Mouse (Mus musculus) heart, embryonic 10.5 days (tissue): ENCODE data around the gene Csnk1e. TPM values are rescaled to one million over a fixed set of nuclear protein-coding genes. Genes with fewer than 3 reads are reported as not detected.

ENCODE experiments used
- DNase-seq: peaks from one replicate; pipeline ENCODE4 v3.0.0-alpha.2; 2017; ENCODE audit warnings: low spot score
- H3K27ac ChIP-seq: fragments of 300-500 bp; sonication (generic); 2 replicates; pipeline ENCODE4 v1.5.1; 2016; ENCODE audit warnings: mild to moderate bottlenecking
- H3K27me3 ChIP-seq: fragments of 300-500 bp; sonication (generic); 2 replicates; pipeline ENCODE4 v1.6.1; 2016; ENCODE audit warnings: mild to moderate bottlenecking; ENCODE audit not compliant: poor library complexity, insufficient read depth, severe bottlenecking
- H3K36me3 ChIP-seq: fragments of 300-500 bp; sonication (generic); 2 replicates; pipeline ENCODE4 v1.6.1; 2016; ENCODE audit warnings: mild to moderate bottlenecking, moderate library complexity
- H3K4me1 ChIP-seq: fragments of 300-500 bp; sonication (generic); 2 replicates; pipeline ENCODE4 v1.6.1; 2016; ENCODE audit warnings: mild to moderate bottlenecking
- H3K4me3 ChIP-seq: fragments of 300-500 bp; sonication (generic); 2 replicates; pipeline ENCODE4 v1.5.1; 2016; ENCODE audit warnings: mild to moderate bottlenecking, moderate library complexity
- H3K9me3 ChIP-seq: fragments of 300-500 bp; sonication (generic); 2 replicates; pipeline ENCODE4 v1.6.1; 2016; ENCODE audit warnings: mild to moderate bottlenecking, moderate library complexity
- WGBS: fragments of 180-500 bp; shearing (Covaris S2); methylation state at CpG from one replicate; pipeline ENCODE4 v1.1.7; 2016; 5-methylcytosine and 5-hydroxymethylcytosine counted together
- microRNA counts: library from miRNA; unstranded; fragments of <30 nt; microRNA quantifications from one replicate; lab custom pipeline; 2017
- microRNA-seq: library from miRNA; unstranded; fragments of <30 nt; microRNA quantifications from one replicate; pipeline ENCODE4, GENCODE M21; 2017
- polyA plus RNA-seq: library from polyadenylated mRNA; unstranded; fragments of >200 nt; fragmentation: Nextera tagmentation; extraction: Ambion mirVana; gene quantifications from 2 replicates; pipeline ENCODE4 v1.2.1, GENCODE M21; 2016

Gene Csnk1e
- polyA plus RNA-seq, 1 experiment from 2014 or later: 102 TPM

- H3K36me3 ChIP-seq: peaks cover 50% of the 10 kb centered on the region
- 95% methylated on average over 10 of the region's 10 CpGs for WGBS
- H3K4me1 ChIP-seq: peaks cover 51% of the 10 kb centered on the region
These were observed 76.8 kb downstream of the Csnk1e start for GRCm38 (mm10) chr15:79378608-79379007.

GRCm38 (mm10) chr15:79377681-79378080, 77.7 kb downstream of the Csnk1e start:
- Histone ChIP-seq H3K27ac (0 out of 2 replicates have a peak overlapping the region, but pooled peaks have one; percentile 4), H3K27me3 (no peaks in the 10 kb centered on the region), H3K36me3 (peaks cover 55% of the 10 kb centered on the region), H3K9me3 (no peaks in the 10 kb centered on the region), H3K4me3 (no peak overlapping the region), H3K4me1 (peaks cover 54% of the 10 kb centered on the region)
- no peak for DNase-seq
- WGBS: 82% methylated on average over 6 of the region's 6 CpGs

More at GRCm38 (mm10) chr15:79378608-79379007, 76.8 kb downstream of the Csnk1e start:
- DNase-seq: no peak
- no peaks in the 10 kb centered on the region for H3K9me3 ChIP-seq
- no peak overlapping the region for H3K4me3 ChIP-seq
- no peaks in the 10 kb centered on the region for H3K27me3 ChIP-seq
- H3K27ac ChIP-seq: no peak overlapping the region

GRCm38 (mm10) chr15:79374760-79375159, 80.6 kb downstream of the Csnk1e start:
- 54% methylated on average over 3 of the region's 3 CpGs for WGBS
- peaks cover 35% of the 10 kb centered on the region for H3K4me1 ChIP-seq

GRCm38 (mm10) chr15:79370281-79370843, 85.0 kb downstream of the Csnk1e start:
- Histone ChIP-seq H3K4me3 (no peak overlapping the region), H3K36me3 (peaks cover 77% of the 10 kb centered on the region), H3K27ac (peak overlapping the region; percentile 26; the same call in 1 of the 2 replicates), H3K4me1 (peaks cover 44% of the 10 kb centered on the region), H3K9me3 (no peaks in the 10 kb centered on the region), H3K27me3 (no peaks in the 10 kb centered on the region)
- DNase-seq: no peak
- WGBS: 77% methylated on average over 7 of the region's 7 CpGs

More at GRCm38 (mm10) chr15:79374760-79375159, 80.6 kb downstream of the Csnk1e start:
- Histone ChIP-seq H3K27me3 (no peaks in the 10 kb centered on the region), H3K9me3 (no peaks in the 10 kb centered on the region), H3K4me3 (no peak overlapping the region), H3K27ac (peak overlapping the region; percentile 59; the same call in 1 of the 2 replicates), H3K36me3 (peaks cover 69% of the 10 kb centered on the region)
- no peak for DNase-seq

- peak overlapping the region; percentile 80 for H3K27ac ChIP-seq
- no peak for DNase-seq
- H3K27me3 ChIP-seq: no peaks in the 10 kb centered on the region
- H3K4me3 ChIP-seq: no peak overlapping the region
- 79% methylated on average over 15 of the region's 15 CpGs for WGBS
- peaks cover 80% of the 10 kb centered on the region for H3K36me3 ChIP-seq
- peaks cover 42% of the 10 kb centered on the region for H3K4me1 ChIP-seq
- no peaks in the 10 kb centered on the region for H3K9me3 ChIP-seq
These were observed 85.7 kb downstream of the Csnk1e start for GRCm38 (mm10) chr15:79369452-79370280.

GRCm38 (mm10) chr15:79368861-79369440, 86.4 kb downstream of the Csnk1e start:
- 78% methylated on average over 8 of the region's 8 CpGs for WGBS
- peaks cover 42% of the 10 kb centered on the region for H3K4me1 ChIP-seq
- H3K4me3 ChIP-seq: no peak overlapping the region
- no peak for DNase-seq
- no peaks in the 10 kb centered on the region for H3K27me3 ChIP-seq
- peaks cover 82% of the 10 kb centered on the region for H3K36me3 ChIP-seq
- H3K9me3 ChIP-seq: no peaks in the 10 kb centered on the region
- peak overlapping the region; percentile 80 for H3K27ac ChIP-seq

- WGBS: 49% methylated on average over 14 of the region's 14 CpGs
These were observed 87.0 kb downstream of the Csnk1e start for GRCm38 (mm10) chr15:79368313-79368811.

More at GRCm38 (mm10) chr15:79368313-79368811, 87.0 kb downstream of the Csnk1e start:
- H3K9me3 ChIP-seq: no peaks in the 10 kb centered on the region
- H3K27ac ChIP-seq: peak overlapping the region; percentile 80
- peaks cover 82% of the 10 kb centered on the region for H3K36me3 ChIP-seq
- H3K4me3 ChIP-seq: no peak overlapping the region
- DNase-seq: no peak
- H3K4me1 ChIP-seq: peaks cover 47% of the 10 kb centered on the region
- H3K27me3 ChIP-seq: no peaks in the 10 kb centered on the region

MicroRNAs within 50 kb of the gene (microRNA counts, 519-probe panel; counts per million panel counts)
- microRNA mmu-miR-1943 (lab: Ali Mortazavi, UCI): not detected

Small RNA genes within 50 kb of the gene (microRNA-seq; reads per million reads assigned to microRNA genes)
- gene Gm44302: not detected
- 3.0 reads per million, percentile 5 among the genes with 10 or more reads in this experiment for gene Mir1943

Other genes starting within 250 kb of the Csnk1e start
- gene Pick1, start 226.4 kb downstream of the Csnk1e start, polyA plus RNA-seq: 41.0 and 41.3 TPM in 2 replicates
- gene Gm49486, start 226.2 kb downstream of the Csnk1e start, polyA plus RNA-seq: 0.16 and 0.39 TPM in 2 replicates
- 0.15 and 0.26 TPM in 2 replicates for gene Slc16a8, start 200.8 kb downstream of the Csnk1e start, polyA plus RNA-seq
- gene Baiap2l2, start 170.0 kb downstream of the Csnk1e start, polyA plus RNA-seq: 10.2 and 14.7 TPM in 2 replicates
- 17.2 and 17.3 TPM in 2 replicates for gene Pla2g6, start 127.2 kb downstream of the Csnk1e start, polyA plus RNA-seq
- gene Maff, start 108.9 kb downstream of the Csnk1e start, polyA plus RNA-seq: 1.6 and 2.0 TPM in 2 replicates
- gene Tmem184b, start 52.0 kb downstream of the Csnk1e start, polyA plus RNA-seq: 67.7 and 76.3 TPM in 2 replicates
- 0.06 TPM in 1 of 2 replicates, not detected in the other for gene Kcnj4, start 49.7 kb upstream of the Csnk1e start, polyA plus RNA-seq
- 29.8 and 40.5 TPM in 2 replicates for gene Kdelr3, start 60.8 kb upstream of the Csnk1e start, polyA plus RNA-seq
- 33.3 and 37.5 TPM in 2 replicates for gene Ddx17, start 91.2 kb upstream of the Csnk1e start, polyA plus RNA-seq
- gene Dmc1, start 149.5 kb upstream of the Csnk1e start, polyA plus RNA-seq: 1.2 and 1.5 TPM in 2 replicates
- gene Fam227a, start 203.4 kb upstream of the Csnk1e start, polyA plus RNA-seq: 0.55 and 1.1 TPM in 2 replicates
- gene Cby1, start 203.6 kb upstream of the Csnk1e start, polyA plus RNA-seq: 42.9 and 48.9 TPM in 2 replicates
- gene Tomm22, start 215.3 kb upstream of the Csnk1e start, polyA plus RNA-seq: 258 and 286 TPM in 2 replicates
- 18.4 and 21.0 TPM in 2 replicates for gene Josd1, start 232.4 kb upstream of the Csnk1e start, polyA plus RNA-seq
- gene Gtpbp1, start 235.3 kb upstream of the Csnk1e start, polyA plus RNA-seq: 38.1 and 38.3 TPM in 2 replicates